ENCODE assay signal across 8 mouse cellular contexts in the genomic region with DNA sequence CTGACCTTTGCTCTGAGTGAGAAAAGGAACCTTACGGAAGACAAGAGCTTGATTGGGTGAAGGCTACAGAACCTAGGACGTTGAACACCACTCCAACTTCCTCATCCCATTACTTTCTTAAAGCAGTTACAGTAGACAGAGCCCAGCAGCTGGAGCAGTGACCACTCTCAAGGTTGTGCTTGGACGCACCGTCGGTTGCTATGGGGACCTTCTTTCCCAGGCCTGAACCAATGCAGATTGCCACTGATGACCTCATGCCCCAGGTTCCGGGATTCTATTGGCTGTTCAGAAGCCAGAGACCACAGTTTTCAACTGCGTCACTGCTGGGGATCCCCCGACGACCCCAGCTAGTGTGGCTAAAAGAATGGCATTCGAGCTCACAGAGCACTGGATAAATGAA. TPM values are rescaled to one million over a fixed set of nuclear protein-coding genes. Genes with fewer than 3 reads are reported as not detected.
A peak's percentile ranks its signal among the peaks of the same experiment; 100 is the strongest.
DNase-seq lines count a peak whose midpoint lies in the region; ATAC-seq lines count a peak whose summit lies in the region.
"Had no signal": no experiment of that assay in that cellular context is flagged by ENCODE, and none has a peak within 500 bp of the region (broad histone marks: within the 10 kb centered on the region; RNA-seq: fewer than 3 reads in every experiment).

No protein-coding gene starts in this region.

- no peak overlapping the region for H3K9ac ChIP-seq in neural tube, embryonic 11.5 days (ENCODE audit: low read length)

- H3K4me1 ChIP-seq in neural tube, embryonic 11.5 days (ENCODE audit: control insufficient read depth, insufficient read depth, low read length), result peaks cover 28% of the 10 kb centered on the region

- DNase-seq in lung, adult 18-20 months, result peak; percentile 34 to 65
- DNase-seq in lung, postnatal 25 days (ENCODE audit: low spot score), result no peak
- DNase-seq in adrenal gland, postnatal 36 days, result peak; percentile 76 to 80
- DNase-seq in neural tube, embryonic 11.5 days (ENCODE audit: low spot score), result peak; percentile 57
- DNase-seq in urinary bladder, postnatal 25 days (ENCODE audit: low spot score), result no peak

- H3K36me3 ChIP-seq in neural tube, embryonic 11.5 days (ENCODE audit: control insufficient read depth, insufficient read depth, low read length), result peaks cover 3% of the 10 kb centered on the region; the same call in 1 of the 2 replicates

- no peak overlapping the region for H3K27ac ChIP-seq in neural tube, embryonic 11.5 days (ENCODE audit: low read depth, low read length)

- 19% methylated on average over 10 of the region's 10 CpGs for WGBS in neural tube, embryonic 11.5 days

- ATAC-seq in granulocyte monocyte progenitor cell, adult 5-6 weeks (replicated peaks; ENCODE audit: poor library complexity, severe bottlenecking), result peak; percentile 66
- ATAC-seq in neural tube, embryonic 11.5 days (ENCODE audit: insufficient read depth, low FRiP score, low TSS enrichment), result peak; percentile 48; the same call in 1 of the 2 replicates
- ATAC-seq in inflammation-experienced regulatory T-cells, adult 6 months, result no peak

- H3K27me3 ChIP-seq in neural tube, embryonic 11.5 days (ENCODE audit: control insufficient read depth, insufficient read depth, low read length), result no peaks in the 10 kb centered on the region

- no peak overlapping the region for H3K4me2 ChIP-seq in neural tube, embryonic 11.5 days (ENCODE audit: low read depth)

- no peaks in the 10 kb centered on the region for H3K9me3 ChIP-seq in neural tube, embryonic 11.5 days (ENCODE audit: control insufficient read depth, low read length)

- H3K4me3 ChIP-seq in neural tube, embryonic 11.5 days (ENCODE audit: low read depth, low read length), result no peak overlapping the region

RNA-seq across cellular contexts. Expression of a gene that starts 6.9 kb away (rescaled TPM):
- 1 to 10 TPM in 1 of 2 experiments, under 1 TPM in 1; 0.93 to 1.3 TPM for total RNA-seq in adrenal gland, postnatal 36 days (2021)
- 0.66 and 2.1 TPM in 2 replicates for total RNA-seq in granulocyte monocyte progenitor cell, adult 5-6 weeks (2014; fragmentation: Nextera tagmentation)
- not detected in 2 replicates for total RNA-seq in granulocyte monocyte progenitor cell, adult 5-6 weeks (2017)
- 20.5 and 21.6 TPM in 2 replicates for polyA plus RNA-seq in neural tube, embryonic 11.5 days (2014; fragmentation: Nextera tagmentation; extraction: Ambion mirVana)
- under 1 TPM in 2 of 3 experiments, not detected in 1; 0.49 to 0.59 TPM for polyA plus RNA-seq in inflammation-experienced regulatory T-cells, adult 6 months (2017; shearing (Covaris generic))

RNA-seq across cellular contexts. Expression of a gene that starts 8.2 kb away (rescaled TPM):
- under 1 TPM; 0.23 to 0.53 TPM for total RNA-seq in adrenal gland, postnatal 36 days (2021)
- not detected in 2 replicates for total RNA-seq in granulocyte monocyte progenitor cell, adult 5-6 weeks (2014; fragmentation: Nextera tagmentation)
- not detected in 2 replicates for total RNA-seq in granulocyte monocyte progenitor cell, adult 5-6 weeks (2017)
- 32.7 and 36.5 TPM in 2 replicates for polyA plus RNA-seq in neural tube, embryonic 11.5 days (2014; fragmentation: Nextera tagmentation; extraction: Ambion mirVana)
- not detected for polyA plus RNA-seq in inflammation-experienced regulatory T-cells, adult 6 months (2017; shearing (Covaris generic))

RNA-seq across cellular contexts. Expression of a gene that starts 18.8 kb away (rescaled TPM):
- 10 to 100 TPM; 45.9 to 79.9 TPM for total RNA-seq in adrenal gland, postnatal 36 days (2021)
- total RNA-seq in granulocyte monocyte progenitor cell, adult 5-6 weeks (2014; fragmentation: Nextera tagmentation), result 42.7 and 80.7 TPM in 2 replicates
- 34.8 and 44.8 TPM in 2 replicates for total RNA-seq in granulocyte monocyte progenitor cell, adult 5-6 weeks (2017)
- polyA plus RNA-seq in neural tube, embryonic 11.5 days (2014; fragmentation: Nextera tagmentation; extraction: Ambion mirVana), result 16.3 and 18.3 TPM in 2 replicates
- polyA plus RNA-seq in inflammation-experienced regulatory T-cells, adult 6 months (2017; shearing (Covaris generic)), result 10 to 100 TPM in 2 of 3 experiments, 1 to 10 TPM in 1; 6.8 to 11.1 (median 10.8) TPM

RNA-seq across cellular contexts. Expression of a gene that starts 30.8 kb away (rescaled TPM):
- under 1 TPM; 0.20 to 0.56 TPM for total RNA-seq in adrenal gland, postnatal 36 days (2021)
- not detected in 2 replicates for total RNA-seq in granulocyte monocyte progenitor cell, adult 5-6 weeks (2014; fragmentation: Nextera tagmentation)
- not detected in 2 replicates for total RNA-seq in granulocyte monocyte progenitor cell, adult 5-6 weeks (2017)
- 0.20 TPM in 1 of 2 replicates, not detected in the other for polyA plus RNA-seq in neural tube, embryonic 11.5 days (2014; fragmentation: Nextera tagmentation; extraction: Ambion mirVana)
- polyA plus RNA-seq in inflammation-experienced regulatory T-cells, adult 6 months (2017; shearing (Covaris generic)), result under 1 TPM in 2 of 3 experiments, not detected in 1; 0.20 to 0.54 TPM
- polyA plus RNA-seq: heart, embryonic 16.5 days had no signal

RNA-seq across cellular contexts. Expression of a gene that starts 34.1 kb away (rescaled TPM):
- total RNA-seq in adrenal gland, postnatal 36 days (2021), result under 1 TPM in 1 of 2 experiments, not detected in 1; 0.56 TPM
- not detected in 2 replicates for total RNA-seq in granulocyte monocyte progenitor cell, adult 5-6 weeks (2014; fragmentation: Nextera tagmentation)
- not detected in 2 replicates for total RNA-seq in granulocyte monocyte progenitor cell, adult 5-6 weeks (2017)
- polyA plus RNA-seq in neural tube, embryonic 11.5 days (2014; fragmentation: Nextera tagmentation; extraction: Ambion mirVana), result 0.31 and 0.41 TPM in 2 replicates
- polyA plus RNA-seq in inflammation-experienced regulatory T-cells, adult 6 months (2017; shearing (Covaris generic)), result under 1 TPM; 0.40 to 0.88 (median 0.71) TPM

Comparison
In these comparisons a context has a peak if more than half of its experiments do, and no peak if none do; other contexts are left out.
1. DNase-seq: peak in lung, adult 18-20 months (2 of 2), adrenal gland, postnatal 36 days (2 of 2) and neural tube, embryonic 11.5 days (single experiment); none in lung, postnatal 25 days (single experiment) and urinary bladder, postnatal 25 days (single experiment).